Mouse (Mus musculus) kidney, postnatal 36 days (tissue): ENCODE measurements at regions not wholly inside any gene's neighbourhood (a gene's known extent, or its start where the extent isn't known, plus 50 kb on each side); places are given as distances from the start of the nearest gene placed in this dataset.

Experiments used
- DNase-seq, 2 experiments: peaks; one replicate each; pipeline ENCODE4 v3.0.0; 2021 to 2022; ENCODE audit warnings: mixed read lengths in 2 of 2

- no peak for DNase-seq
These were observed 96.0 kb upstream of the Clnk start for GRCm38 (mm10) chr5:38972397-38973159.

- DNase-seq: no peak
These were observed 93.9 kb upstream of the Clnk start for GRCm38 (mm10) chr5:38970497-38970896.

GRCm38 (mm10) chr5:38967010-38967409, 90.4 kb upstream of the Clnk start:
- no peak for DNase-seq

- DNase-seq: no peak
These were observed 87.8 kb upstream of the Clnk start for GRCm38 (mm10) chr5:38964445-38964844.

- DNase-seq: peak in 1 of 2 experiments; percentile 6
These were observed 74.1 kb upstream of the Clnk start for GRCm38 (mm10) chr5:38950520-38951288.

- DNase-seq: no peak
These were observed 69.5 kb upstream of the Clnk start for GRCm38 (mm10) chr5:38945903-38946686.

GRCm38 (mm10) chr5:38932382-38933079, 55.9 kb upstream of the Clnk start:
- DNase-seq: peak in 1 of 2 experiments; percentile 6

GRCm38 (mm10) chr5:38927051-38927450, 50.4 kb upstream of the Clnk start:
- no peak for DNase-seq
